Mouse (Mus musculus) embryo, embryonic 10.5 days (tissue): ENCODE data around the gene Prkcb.
A peak's percentile ranks its signal among the peaks of the same experiment; 100 is the strongest.

ENCODE experiments used
- DNase-seq: peaks from one replicate; pipeline ENCODE4 v3.0.0-alpha.2; 2015; ENCODE audit warnings: low spot score

Prkcb gene

DNA sequence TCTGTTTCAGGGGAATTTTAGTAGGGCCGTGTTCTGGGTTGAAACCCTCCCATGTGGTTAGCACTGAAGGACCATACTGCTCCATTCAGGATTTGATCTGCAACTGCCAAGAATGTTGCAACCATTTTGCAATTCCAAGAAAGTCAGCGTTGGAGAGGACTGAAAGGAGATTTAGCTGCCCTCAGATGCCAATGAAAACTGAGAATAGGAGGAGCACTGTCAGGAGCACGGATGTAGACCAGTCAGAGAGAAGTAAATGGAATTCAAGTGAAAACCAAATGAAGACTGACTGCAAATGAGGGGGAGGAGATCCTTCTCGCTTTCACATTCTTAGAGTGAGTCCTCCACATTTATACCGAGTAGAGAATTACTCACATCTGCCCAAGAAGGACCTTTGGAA lies 83.4 kb downstream of the Prkcb start:
- DNase-seq = no peak

DNA sequence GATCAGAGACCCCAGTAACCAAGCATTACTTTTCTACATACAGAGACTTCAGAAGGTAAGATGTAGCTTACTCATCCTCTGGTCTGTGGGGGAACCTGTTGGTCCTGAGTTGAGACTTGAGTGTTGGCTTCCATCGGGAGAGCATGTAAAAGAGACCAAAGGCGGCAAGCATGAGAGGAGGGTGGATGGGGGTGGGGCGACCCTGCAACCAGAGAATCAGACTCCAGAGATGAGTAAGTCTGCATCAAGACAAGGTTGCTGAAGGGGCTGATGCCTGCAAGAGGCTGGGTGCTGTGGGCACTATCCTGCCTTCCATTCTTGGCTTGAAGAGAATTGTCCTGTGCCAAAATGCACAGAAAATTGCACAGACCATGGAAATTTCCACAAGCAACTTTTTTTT lies 83.8 kb downstream of the Prkcb start:
- DNase-seq = no peak

- no peak for DNase-seq
Observed at GRCm38 (mm10) chr7:122376845-122377244, 88.3 kb downstream of the Prkcb start.

GRCm38 (mm10) chr7:122377967-122378366 lies 89.4 kb downstream of the Prkcb start:
- DNase-seq = no peak

DNA sequence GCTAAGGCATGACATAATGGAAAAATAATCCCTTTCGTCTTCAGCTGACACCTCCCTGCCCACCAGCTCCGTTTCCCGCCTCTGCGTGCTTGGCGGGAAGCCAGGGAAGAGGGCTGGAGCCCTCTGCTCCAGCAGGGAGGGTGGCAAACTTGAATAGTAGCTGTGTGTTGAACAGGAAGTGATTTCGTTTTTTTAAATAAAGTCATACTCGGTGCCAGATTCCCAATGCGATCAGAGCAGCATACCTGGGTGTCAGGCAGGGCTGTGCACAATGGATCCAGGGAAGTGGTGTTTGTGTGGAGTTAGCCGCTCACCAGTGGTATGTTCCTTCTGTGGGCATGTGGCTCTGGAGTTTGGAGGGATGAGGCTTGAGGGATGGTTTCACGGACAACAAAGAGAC lies 89.9 kb downstream of the Prkcb start:
- DNase-seq = peak; percentile 9

GRCm38 (mm10) chr7:122379292-122379691 lies 90.7 kb downstream of the Prkcb start:
- DNase-seq = no peak

DNA sequence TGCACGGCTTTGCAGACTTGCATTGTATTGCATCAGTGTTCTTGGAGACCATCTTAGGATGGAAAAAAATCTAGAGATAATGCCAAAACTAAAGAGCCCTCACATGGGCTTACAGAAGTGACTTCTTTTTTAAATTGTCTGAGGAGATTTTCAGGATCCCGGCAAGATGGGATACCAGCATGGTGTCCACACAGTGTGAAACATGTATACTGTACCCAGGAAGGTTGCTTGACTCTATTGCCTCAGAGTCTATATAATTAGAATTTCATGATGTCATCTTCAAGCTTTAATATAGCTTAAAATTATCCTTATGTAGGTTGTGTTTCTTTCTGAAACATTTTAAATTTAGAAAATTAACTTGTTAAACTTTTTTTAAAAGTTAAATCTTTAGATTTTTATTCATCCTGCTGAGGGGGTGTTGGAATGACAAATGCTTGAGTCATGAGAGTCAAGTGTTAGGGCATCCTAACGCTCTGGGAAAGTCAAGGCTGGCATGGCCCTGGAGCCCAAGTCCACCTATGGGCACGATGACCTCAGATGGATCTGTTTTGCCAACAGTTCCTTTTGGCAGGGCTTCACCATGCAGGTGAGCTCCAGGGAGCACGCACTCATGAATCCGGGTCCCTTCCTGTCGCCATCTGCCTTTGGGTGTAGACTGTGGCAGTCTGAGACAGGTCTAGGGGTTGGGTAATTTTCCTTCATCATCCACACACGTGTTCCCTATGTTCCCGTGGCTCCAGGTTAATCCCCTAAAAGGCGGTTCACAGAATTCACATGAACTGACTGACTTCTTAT lies 92.0 kb downstream of the Prkcb start:
- no peak for DNase-seq

DNA sequence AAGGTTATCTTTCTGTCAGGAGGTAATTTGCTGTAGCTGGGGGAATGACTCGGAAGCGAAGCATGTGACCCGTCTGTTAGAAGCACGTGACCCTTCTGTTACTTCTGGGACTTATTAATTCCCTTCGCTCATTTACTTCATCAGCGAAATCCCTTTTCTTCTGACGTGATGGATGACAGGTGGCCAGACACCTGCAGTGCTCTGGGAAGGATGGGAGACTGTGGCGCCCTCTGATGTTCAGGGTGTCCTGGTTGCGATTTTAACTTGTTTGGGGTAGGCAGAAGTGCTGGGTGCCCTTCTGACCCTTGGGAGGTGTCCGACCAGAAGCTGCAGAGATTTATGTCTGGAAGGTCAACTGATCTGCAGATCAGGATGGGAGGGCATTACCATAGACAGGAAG lies 93.0 kb downstream of the Prkcb start:
- peak; percentile 13 for DNase-seq

- DNase-seq = no peak
Observed at GRCm38 (mm10) chr7:122383260-122383659, 94.7 kb downstream of the Prkcb start.

DNA sequence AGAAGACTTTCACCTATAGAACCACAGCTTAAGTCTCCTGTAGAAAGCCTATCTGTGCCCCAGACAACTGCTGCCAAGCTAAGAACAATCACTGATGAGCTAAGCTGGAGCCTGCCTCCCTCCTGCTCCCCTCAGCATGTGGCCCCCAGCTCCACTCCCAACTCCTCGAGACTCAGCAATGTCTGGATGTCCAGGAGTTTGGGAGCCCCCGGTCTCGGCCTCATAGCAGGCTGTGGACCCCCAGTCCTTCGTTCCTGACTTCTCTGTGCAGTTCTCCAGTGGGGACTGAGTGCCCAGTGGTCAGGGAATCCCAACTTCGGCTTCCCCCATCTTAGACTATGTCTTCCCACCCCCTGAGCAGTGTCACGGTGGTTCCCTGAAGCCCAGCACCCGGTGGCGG lies 96.3 kb downstream of the Prkcb start:
- no peak for DNase-seq

GRCm38 (mm10) chr7:122386567-122386966 lies 98.0 kb downstream of the Prkcb start:
- no peak for DNase-seq

DNA sequence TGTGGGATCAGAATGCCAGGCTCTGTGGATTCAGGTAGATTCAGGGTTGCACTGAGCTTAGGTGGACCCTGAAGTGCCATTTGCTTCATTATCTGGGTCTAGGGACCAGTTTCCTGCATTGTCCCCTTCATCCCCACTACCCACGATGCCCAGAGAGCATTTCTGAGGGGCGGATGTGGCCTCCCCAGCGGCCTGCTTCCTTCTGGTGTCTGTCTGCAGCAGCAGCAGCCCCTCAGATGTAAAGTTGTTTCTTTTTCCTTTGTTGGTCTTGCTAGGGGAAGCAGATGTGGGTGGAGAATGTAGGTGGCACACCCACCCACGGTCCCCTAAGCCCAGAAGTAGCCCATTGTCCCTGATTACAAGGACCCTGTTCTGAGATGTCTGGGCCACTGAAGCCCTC lies 99.3 kb downstream of the Prkcb start:
- DNase-seq = no peak

GRCm38 (mm10) chr7:122388858-122389257 lies 100.3 kb downstream of the Prkcb start:
- DNase-seq = no peak

- DNase-seq = peak; percentile 6
Observed at GRCm38 (mm10) chr7:122389633-122390032, 101.1 kb downstream of the Prkcb start.

DNA sequence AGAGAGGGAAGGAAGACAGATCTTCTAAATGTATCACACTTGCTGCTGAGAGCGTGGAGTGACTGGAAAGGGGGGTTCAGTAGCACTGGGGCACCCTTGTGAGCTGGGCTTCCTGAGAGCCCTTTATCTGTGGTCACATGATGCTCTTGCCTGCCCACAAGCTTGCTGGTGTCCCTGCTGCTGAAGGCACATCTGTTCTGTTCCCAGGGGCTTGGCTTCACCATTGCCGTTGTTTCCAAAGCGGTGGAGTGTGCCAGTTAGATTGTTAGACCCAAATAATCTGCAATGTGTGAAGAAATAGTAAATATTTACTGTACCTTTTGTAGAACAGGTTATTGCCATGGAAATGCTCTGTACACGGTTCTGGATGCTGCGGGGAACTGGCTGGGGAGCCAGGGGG lies 101.6 kb downstream of the Prkcb start:
- no peak for DNase-seq

DNA sequence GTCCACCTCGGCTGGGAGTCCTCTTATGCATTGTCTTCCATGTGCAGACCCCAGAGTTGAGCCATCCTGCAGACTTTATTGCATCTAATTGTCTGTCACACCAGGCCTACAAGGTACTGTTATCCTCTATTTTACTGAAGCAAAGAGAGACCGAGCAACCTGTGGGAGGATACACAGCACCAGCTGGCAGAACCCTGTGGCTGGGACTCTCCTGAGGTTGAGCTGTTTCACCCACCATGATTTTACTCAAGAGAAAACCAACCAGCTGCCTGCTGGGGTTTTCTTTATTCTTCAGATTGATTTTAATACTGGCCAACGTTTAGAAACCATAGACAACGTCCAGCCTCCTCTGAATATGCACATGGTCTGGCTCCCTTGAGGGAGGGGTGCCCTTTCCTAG lies 102.1 kb downstream of the Prkcb start:
- DNase-seq = no peak

DNA sequence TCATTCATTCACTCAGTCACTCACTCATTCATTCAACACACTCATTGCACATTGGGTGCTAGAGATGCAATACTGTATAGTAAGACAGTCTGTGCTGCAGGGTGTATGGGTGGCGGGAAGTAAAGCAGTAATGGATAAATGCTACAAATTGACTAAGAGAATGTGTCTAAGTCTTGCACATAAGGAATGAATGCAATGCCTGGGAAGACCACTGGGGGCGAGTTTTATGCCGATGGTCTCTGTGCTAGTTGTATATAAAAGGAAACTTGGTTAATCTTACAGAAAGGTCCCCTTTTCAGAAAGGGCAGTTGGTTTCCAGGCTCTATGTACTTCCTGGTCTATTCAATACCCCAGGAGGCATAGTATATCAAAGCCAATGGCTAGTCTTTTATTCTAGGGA lies 102.8 kb downstream of the Prkcb start:
- DNase-seq = peak; percentile 13

GRCm38 (mm10) chr7:122393964-122394363 lies 105.4 kb downstream of the Prkcb start:
- DNase-seq = no peak

GRCm38 (mm10) chr7:122395159-122395975 lies 106.8 kb downstream of the Prkcb start:
- no peak for DNase-seq

- no peak for DNase-seq
Observed at GRCm38 (mm10) chr7:122395976-122396315, 107.4 kb downstream of the Prkcb start.

DNA sequence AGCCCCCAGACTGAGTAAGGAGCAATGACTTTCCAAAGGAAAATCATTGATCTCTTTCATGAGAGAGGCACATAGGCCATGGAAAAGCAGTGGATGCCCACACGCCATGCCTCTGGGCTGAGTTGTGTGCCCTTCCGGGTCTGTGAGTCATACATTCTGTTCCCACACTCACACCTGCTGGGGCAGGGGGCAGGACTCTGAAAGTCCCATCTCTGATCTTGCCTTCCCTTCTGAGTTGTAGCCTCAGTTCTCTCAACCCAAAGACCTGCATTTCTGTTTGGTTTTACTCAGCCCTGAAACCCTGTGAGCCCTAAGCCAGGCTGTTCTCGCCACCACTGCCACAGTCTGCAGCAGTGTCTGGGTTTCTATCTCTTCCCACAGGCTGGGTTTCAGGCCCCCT lies 109.1 kb downstream of the Prkcb start:
- DNase-seq = no peak

DNA sequence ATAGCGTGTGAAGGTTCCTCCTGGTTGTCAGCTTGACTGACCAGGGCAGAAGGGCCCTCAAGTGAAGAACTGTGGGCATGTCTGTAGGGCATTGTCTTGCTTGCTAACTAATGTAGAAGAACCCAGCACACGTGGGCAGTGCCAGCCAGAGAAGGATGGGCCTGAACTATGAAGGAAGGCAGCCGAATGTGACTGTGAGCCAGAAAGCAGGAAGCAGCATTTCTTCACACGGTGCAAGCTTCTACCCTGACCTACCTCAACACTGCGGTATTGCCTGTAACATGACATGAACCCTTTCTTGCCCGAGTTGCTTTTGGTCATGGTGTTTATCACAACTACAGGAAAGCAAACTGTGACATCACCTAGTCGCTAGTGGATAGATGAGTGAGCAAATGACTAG lies 113.5 kb downstream of the Prkcb start:
- no peak for DNase-seq

DNA sequence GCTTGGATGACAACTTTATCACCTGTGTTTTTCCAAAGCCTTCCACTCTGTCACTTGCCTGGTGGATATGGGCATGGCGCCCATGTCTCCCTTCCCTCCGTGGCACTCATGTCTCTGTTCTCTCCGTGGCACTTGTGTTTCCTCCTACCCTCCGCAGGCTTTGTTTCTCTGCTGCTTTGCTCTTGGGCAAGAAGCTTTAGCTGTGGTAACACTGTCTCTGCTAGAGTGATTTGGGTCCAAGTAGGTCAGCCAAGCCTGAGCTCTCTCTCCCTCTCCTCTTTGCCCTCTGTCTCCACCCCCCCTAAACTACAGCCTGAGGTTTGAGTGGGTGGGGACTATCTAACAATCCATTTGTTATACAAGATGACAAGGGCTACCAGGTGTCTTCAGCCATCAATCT lies 114.8 kb downstream of the Prkcb start:
- no peak for DNase-seq
